Mouse (Mus musculus) myocyte (in vitro differentiated cells): ENCODE results near the gene Smurf2.
A peak's percentile ranks its signal among the peaks of the same experiment; 100 is the strongest.

Source experiments
- CEBPB ChIP-seq: IDR thresholded peaks from 2 replicates; pipeline ENCODE4 v1.6.1; 2011; ENCODE audit warnings: mild to moderate bottlenecking, moderate library complexity; ENCODE audit not compliant: poor library complexity, insufficient read depth, severe bottlenecking
- MAX ChIP-seq: IDR thresholded peaks from one replicate; pipeline ENCODE4 v1.6.1; 2011; ENCODE audit warnings: low read depth, mild to moderate bottlenecking, control low read depth
- POLR2A ChIP-seq: IDR thresholded peaks from one replicate; pipeline ENCODE4 v1.6.1; 2011; ENCODE audit warnings: low read depth, mild to moderate bottlenecking, control low read depth, moderate library complexity; ENCODE audit not compliant: insufficient read length
- POLR2AphosphoS2 ChIP-seq: IDR thresholded peaks from one replicate; pipeline ENCODE4 v1.6.1; 2011; ENCODE audit warnings: low read depth, control low read depth; ENCODE audit not compliant: insufficient read length
- SRF ChIP-seq: IDR thresholded peaks from one replicate; pipeline ENCODE4 v1.6.1; 2011; ENCODE audit warnings: low read depth; ENCODE audit not compliant: control insufficient read depth, insufficient read length
- TCF12 ChIP-seq: IDR thresholded peaks from one replicate; pipeline ENCODE4 v1.6.1; 2011; ENCODE audit warnings: mild to moderate bottlenecking, control low read depth; ENCODE audit not compliant: poor library complexity, insufficient read depth, severe bottlenecking
- USF1 ChIP-seq: IDR thresholded peaks from one replicate; pipeline ENCODE4 v1.6.1; 2011; ENCODE audit warnings: low read depth, mild to moderate bottlenecking, control low read depth, moderate library complexity

DNA sequence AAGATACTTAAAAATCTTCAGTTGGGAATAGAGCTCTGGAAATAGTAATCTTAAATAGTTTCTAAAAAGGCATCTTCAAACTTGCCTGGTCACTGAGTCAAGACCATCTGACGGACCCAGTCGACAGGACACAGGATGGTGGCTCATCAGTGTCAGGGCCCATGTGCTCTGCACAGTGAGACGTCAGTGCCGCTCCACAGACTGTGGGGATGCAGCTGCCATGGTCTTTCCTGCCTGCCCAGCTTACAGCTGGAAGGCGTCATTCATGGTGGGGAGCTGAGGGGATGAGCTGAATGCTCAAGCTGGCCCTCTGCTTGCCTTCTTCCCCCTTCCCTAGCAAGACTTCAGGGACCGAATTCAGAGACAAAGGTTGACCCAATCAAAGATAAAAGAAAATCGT lies 104.2 kb downstream of the Smurf2 start:
- TF ChIP-seq MAX (no peak), POLR2A (no peak), POLR2AphosphoS2 (peak; percentile 40), USF1 (no peak), CEBPB (no peak), SRF (no peak), TCF12 (no peak)
